Mouse (Mus musculus) cortical plate, adult 2 months (tissue): ENCODE data around the gene Taf8.

Experiments
- CTCF ChIP-seq: fragments of 200-500 bp; IDR thresholded peaks from 2 replicates; pipeline ENCODE4 v1.5.1; 2011; ENCODE audit warnings: mild to moderate bottlenecking, control low read depth, low read length; ENCODE audit not compliant: insufficient read depth; ENCODE audit errors: extremely low read depth
- POLR2A ChIP-seq: fragments of 200-500 bp; IDR thresholded peaks from 2 replicates; pipeline ENCODE4 v1.6.1; 2011; ENCODE audit warnings: mild to moderate bottlenecking, low read length, control low read depth; ENCODE audit not compliant: insufficient read depth; ENCODE audit errors: extremely low read depth

GRCm38 (mm10) chr17:47469642-47470041 lies 32.5 kb downstream of the Taf8 start:
- TF ChIP-seq POLR2A, result no peak
- TF ChIP-seq CTCF, result no peak
